Mouse (Mus musculus) embryonic fibroblast, embryonic 13.5 days (primary cell): ENCODE data around the gene Atp13a1.

Experiments used
- CTCF ChIP-seq: IDR thresholded peaks from 2 replicates; pipeline ENCODE4 v1.5.1; 2011; ENCODE audit warnings: mild to moderate bottlenecking, control low read depth, low read length, moderate library complexity, borderline replicate concordance; ENCODE audit not compliant: insufficient read depth
- POLR2A ChIP-seq: IDR thresholded peaks from 2 replicates; pipeline ENCODE4 v1.6.1; 2011; ENCODE audit warnings: low read depth, mild to moderate bottlenecking, control low read depth, low read length, moderate library complexity

- TF ChIP-seq CTCF (no peak), POLR2A (no peak)
These were observed 29.5 kb downstream of the Atp13a1 start for GRCm38 (mm10) chr8:69820466-69820865.
